Mouse (Mus musculus) c-Kit-positive CD71-negative TER-119-negative erythroid progenitor cells, embryonic 14.5 days (primary cell): ENCODE data around the gene Rpl27a.

ENCODE experiments used
- DNase-seq: peaks from one replicate; pipeline ENCODE4 v3.0.0-alpha.2; 2013; ENCODE audit warnings: low read depth

Gene Rpl27a

DNA sequence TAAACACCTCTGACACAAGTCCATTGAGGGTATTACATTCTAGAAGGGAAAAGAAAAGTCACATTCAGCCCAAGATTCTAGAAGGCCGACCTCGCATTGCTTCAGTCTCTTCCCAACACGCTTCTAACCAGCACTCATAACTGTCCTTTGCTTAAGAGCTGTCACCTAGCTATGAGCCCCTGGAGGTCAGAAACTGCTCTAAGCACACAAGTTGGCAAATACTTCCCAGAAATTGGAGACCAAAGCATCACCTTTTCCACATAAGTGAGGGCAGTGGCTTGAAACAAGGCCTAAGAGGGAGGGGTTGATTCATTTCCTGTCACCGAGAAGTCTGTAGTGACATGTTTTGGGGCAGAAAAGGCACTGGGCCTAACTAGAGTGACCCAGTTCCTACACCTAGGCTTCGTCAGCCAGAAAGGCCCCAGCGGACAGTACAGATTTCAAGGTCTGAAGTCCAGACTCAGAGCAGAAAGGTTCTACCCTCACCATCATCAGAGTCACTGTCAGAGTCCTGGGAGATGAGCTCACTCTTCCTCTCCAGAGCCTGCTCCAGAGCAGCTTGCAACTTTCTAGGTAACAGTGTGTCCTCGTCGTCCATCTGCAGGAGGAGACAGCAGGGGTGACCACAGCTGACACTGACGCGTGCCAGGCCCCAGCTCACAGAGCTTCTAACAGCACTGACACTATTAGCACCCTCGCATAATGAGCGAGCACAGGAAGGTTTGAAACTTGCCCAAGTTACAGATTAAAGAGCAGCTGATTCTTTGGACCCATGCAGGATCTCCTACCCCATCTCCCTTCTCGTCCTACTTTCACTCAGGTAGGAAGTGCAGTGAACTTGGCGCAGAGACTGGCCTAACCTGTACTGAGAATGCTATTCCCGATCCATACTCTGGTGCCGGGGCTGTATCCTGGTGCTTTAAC, 7.1 kb downstream of the Rpl27a start:
- DNase-seq, result no peak

DNA sequence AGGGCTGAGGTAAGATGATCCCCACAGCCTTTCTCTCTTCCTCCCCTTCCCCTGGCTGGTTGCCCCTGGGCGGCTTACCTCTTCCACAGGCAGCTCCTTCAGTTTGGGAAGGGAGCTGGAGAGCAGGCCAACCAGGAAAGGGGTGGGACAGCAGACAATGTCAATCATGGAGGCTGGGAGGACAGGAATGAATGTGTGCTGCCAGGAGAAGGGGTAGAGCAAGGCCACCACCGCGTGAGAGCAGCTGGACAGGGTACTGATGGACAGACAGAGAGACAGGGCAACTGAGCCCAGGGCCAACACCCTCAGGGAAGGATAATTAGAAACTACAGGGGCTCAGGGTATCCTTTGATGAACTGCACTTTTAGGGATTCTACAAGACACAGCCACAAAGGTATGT, 8.6 kb downstream of the Rpl27a start:
- no peak for DNase-seq

DNA sequence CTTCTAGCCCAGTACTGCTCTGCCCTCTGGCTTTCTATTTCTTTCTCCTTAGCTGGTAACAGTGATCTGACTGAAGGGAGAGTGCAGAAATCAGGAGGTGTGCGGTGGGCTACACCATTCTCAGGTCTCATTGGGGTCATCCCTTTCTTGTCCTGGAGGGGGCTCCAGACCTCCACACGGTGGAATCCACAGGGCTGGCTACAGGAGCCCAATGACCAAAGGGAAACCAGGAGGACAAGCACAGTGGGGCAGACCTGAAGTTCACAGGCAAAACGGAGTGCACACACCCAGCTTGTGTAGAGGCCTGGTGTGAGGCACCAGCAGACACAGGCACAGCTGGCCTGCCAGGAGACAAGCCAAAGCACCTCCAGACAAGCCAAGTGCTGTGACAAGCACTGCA, 9.4 kb downstream of the Rpl27a start:
- DNase-seq, result no peak

DNA sequence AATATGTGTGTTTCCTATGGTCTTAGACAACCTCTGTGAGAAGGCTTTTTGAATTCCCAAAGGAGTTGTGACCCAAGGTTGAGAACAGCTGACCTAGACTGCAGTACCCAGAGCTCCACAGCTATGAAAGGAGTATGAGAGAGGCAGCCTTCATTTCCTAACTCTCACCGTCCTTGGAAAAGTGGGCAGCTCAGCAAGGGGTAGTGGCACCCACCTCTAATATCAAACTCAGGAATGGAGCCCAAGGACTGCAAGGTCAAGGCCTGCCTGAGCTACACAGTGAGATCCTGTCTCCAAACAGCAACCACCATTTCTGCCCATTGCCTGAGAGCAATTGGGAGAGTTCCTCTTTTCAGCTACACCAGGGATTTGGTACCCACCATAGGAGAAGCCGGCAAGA, 10.8 kb downstream of the Rpl27a start:
- no peak for DNase-seq

DNA sequence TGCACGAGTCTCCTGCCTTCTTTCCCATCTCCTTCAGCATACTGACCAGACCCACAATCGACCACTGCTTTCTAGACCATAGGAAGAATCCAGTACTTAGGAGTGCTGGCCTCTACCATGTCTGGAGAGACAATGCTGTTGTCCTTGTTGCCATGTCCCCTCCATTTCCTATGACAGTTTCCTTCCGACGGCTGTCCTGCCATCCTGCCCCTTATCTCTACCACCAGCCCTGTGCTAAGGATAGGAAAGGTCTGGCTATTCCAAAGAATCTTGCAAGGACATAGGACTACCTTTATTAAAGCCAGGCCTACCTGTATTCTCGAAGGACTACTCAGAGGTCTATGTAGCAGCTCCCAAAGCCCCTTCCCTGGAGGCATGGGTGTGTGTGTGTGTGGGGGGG, 12.6 kb downstream of the Rpl27a start:
- DNase-seq, result no peak

DNA sequence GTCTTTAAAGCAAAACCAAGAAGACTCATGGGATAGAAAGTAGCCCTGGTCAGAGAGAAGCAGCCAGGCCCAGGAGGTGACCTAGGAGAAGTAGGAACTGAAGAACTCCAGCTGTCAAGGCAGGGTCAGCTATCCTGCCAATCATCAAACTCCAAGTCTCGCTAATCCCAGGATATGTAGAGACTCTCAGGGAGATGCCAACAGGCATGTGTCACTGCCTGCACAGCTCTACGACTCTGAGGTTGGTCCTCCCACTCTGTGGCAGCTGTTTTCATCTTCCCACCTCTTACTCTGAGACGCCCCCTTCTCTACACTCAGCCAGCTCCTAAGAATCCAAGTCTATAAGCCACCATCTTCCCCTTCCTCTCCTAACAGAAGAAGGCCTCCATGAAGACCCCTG, 13.7 kb downstream of the Rpl27a start:
- no peak for DNase-seq

- DNase-seq, result no peak
These were observed 14.2 kb downstream of the Rpl27a start for GRCm38 (mm10) chr7:109533129-109533528.

DNA sequence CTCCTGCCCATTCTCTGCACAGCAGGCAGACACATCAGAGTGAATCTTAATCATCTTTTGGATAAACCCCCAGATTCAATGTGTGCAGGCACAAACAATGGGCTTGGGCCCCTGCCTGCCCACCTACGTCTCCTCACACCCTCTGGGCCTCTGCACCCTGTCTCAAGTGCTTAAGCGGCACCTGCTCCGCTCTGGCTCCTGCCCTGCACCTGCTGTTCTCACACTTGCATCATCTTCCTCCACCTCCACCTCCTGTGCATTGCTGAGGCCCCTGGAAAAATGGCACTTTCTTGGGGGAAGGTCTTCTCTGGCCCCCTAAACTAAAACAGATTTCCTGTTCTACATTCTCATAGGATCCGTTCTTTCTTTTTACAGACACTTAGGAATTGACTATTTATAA, 14.9 kb downstream of the Rpl27a start:
- DNase-seq, result no peak

GRCm38 (mm10) chr7:109534921-109535320, 16.0 kb downstream of the Rpl27a start:
- DNase-seq, result no peak

GRCm38 (mm10) chr7:109536451-109536946, 17.6 kb downstream of the Rpl27a start:
- no peak for DNase-seq

DNA sequence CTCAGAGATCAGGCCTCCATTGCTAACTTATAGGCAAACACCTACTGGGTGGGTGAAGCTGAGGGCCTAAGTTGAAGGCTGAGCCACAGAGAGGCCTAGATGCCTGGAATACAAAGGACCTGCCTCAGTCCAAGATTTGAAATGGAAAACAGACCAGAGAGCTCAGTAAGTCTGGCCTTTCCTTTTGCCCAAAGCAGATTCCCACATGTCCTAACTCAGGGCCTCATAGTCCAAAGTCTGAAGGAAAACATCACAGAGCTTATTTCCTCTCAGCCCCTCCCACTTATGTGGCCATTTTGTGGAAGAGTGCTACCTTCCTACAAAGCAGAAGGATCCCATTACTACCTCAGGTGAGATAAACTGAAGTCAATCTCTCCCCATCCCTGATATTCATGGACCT, 22.0 kb downstream of the Rpl27a start:
- DNase-seq, result no peak

GRCm38 (mm10) chr7:109541609-109542363, 22.8 kb downstream of the Rpl27a start:
- DNase-seq, result no peak

- DNase-seq, result no peak
These were observed 23.3 kb downstream of the Rpl27a start for GRCm38 (mm10) chr7:109542364-109542628.

DNA sequence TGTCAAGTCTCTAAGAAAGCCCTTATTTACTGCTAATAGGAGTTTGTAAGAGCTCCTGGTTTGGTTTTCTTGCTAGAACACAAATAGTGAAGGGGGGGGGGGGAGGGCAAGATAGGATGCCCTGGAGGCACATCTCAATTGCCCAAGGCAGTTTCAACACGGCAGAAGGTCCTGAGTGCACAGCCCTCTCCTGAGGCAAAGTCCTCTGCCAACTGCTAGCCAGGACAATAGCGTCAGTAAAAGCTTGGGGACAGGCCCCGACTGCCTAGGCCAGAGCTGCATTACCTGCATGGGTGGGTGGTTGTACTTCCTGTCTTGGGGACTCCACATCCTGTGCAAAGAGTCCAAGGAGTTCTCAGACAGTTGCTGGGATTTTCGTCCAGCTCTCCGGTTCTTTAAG, 25.8 kb downstream of the Rpl27a start:
- DNase-seq, result no peak

DNA sequence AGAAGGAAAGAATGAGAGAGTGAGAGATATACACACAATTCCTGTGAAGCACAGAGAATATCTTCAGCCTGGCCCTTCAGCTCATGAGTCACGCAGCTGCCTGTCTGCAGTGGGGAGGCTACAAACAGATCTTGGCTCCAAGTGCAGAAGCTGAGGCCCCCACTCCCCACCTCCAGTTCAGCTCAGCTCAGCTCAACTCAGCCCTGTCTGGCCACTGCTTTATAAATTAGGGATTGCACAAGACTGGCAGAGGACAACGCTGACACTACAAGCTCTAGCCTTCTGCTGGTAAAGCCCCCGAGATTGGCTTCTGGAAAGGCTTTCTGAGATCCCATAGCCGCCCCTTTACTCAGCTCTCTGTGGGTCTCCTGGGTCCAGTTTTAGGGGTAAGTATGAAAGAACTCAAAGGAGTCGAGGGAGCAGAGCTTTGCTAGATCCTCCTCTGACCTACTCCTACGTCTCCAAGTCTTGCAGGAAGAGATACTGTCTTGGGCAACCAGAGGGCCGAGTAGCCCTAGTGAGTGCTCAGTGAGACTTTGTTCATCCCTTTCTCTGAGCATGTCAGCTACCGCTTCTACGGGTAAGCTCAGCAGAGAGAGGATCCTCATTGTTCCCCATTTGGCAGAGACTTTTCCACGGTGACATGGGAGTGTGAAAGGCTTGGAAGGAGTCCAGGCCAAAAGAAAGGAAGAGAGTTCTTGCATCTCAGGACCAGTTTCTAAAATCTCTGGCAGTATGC, 26.5 kb downstream of the Rpl27a start:
- no peak for DNase-seq

DNA sequence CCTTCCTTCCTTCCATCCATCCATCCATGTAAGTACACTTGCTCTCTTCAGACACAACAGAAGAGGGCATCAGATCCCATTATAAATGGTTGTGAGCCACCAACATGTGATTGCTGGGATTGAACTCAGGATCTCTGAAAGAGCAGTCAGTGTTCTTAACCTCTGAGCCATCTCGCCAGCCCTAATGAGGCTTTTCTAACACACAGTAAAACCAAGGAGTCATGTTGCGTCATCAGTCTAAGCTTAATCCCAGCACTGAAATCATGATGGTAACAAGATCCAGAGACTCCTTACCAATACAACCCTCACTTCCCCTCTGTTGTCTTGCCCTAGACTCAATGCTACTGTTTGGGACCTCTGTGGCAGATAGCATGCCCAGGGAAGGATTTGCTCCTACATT, 27.2 kb downstream of the Rpl27a start:
- DNase-seq, result no peak

- no peak for DNase-seq
These were observed 27.8 kb downstream of the Rpl27a start for GRCm38 (mm10) chr7:109546726-109547125.

GRCm38 (mm10) chr7:109559536-109559935, 40.6 kb downstream of the Rpl27a start:
- DNase-seq, result no peak

DNA sequence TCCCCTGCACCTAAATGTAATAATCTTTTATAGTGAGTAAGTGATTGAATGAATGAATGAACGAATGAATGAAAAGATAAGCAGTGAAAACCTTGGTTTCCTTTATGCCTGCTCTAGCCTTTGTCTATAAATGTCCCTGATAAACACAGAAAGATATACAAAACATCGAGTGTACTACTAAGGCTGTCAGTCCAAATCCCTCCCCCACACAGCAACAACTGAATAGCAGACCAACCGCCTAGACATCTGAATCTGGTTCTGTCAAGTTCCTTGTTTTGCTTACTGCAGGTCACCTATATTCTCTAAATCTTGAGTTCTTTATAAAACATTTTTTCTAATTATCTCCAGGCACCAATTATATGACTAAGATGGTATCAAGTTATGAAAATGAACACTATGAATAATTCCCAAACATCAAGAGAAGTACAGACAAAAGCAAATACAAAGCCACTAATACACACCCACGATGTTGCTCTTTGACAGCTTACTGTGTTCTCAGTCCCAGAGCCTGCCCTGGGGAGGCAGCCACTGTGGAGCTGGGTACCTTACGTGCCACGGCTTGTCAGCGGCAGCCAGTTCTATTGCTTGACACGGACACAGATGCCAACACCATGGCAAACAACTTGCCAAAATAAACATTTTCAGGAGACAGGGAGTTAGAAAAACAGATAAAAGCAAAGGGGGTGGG, 42.7 kb downstream of the Rpl27a start:
- DNase-seq, result no peak

DNA sequence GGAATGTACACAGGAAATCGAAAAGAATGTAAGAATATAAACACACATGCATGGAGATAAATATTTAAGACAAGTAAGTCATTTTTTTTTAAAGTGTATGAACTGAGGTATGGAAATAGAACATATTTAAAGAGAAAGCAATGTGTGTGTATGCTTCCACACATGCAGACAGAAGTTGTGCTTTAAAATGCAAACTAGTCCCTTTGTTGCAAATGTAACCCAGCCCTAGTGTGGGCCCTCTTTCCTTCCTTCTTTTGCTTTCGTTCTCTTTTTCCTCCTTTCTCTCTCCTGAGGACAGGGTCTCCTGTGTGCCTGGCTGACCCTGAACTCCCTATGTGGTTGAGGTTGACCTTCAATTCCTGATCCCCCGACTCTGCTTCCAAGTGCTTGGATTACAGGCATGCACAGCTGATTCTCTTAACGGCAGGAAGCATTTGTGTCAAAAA, 43.2 kb downstream of the Rpl27a start:
- no peak for DNase-seq

DNA sequence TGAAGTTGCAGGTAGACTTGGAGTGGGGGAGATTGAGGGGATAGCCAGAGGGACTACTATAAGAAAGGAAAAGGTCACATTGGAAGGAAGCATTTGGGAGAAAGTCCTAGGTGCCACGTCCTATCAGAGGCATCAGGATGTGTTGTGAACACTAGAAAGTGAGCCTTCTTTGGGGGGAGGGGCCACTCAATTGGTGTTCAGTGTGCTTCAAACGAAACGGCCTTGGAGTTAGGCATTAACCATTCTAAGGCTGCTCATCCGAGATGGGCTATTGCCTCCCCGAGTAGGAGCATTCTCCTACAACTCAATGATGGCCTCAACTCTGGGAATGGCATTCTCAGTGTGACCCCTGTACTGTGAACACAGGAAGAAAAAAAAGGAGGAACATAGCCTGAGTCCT, 43.7 kb downstream of the Rpl27a start:
- no peak for DNase-seq

GRCm38 (mm10) chr7:109563775-109564362, 44.9 kb downstream of the Rpl27a start:
- DNase-seq, result no peak
